Mouse (Mus musculus) CD4-positive, CD25-positive, alpha-beta regulatory T cell, adult 2 months (primary cell): Measurements from ENCODE around the gene Gm10721.
"Not testable (repeated sequence)": the region's sequence is repeated elsewhere in the genome, so short reads cannot be mapped to it uniquely, and the experiment has no call there.

ENCODE experiments used
- DNase-seq: peaks from one replicate; pipeline ENCODE4 v3.0.0-alpha.2; 2012; ENCODE audit warnings: low read depth, low spot score

Gene Gm10721

GRCm38 (mm10) chr9:3012733-3013279 lies at the start of gene Gm10721:
Gene Gm10721, plus strand, starts transcription at chr9:3013140.
- DNase-seq = not testable (repeated sequence)

- DNase-seq = peak; percentile 34
Observed at GRCm38 (mm10) chr9:3000445-3000972, 12.4 kb upstream of the Gm10721 start, which contains the start of gene Gm10722. Gene Gm10722, plus strand, starts transcription at chr9:3000922.

- not testable (repeated sequence) for DNase-seq
Observed at GRCm38 (mm10) chr9:3001006-3001405, 11.9 kb upstream of the Gm10721 start.

- DNase-seq = peak; percentile 14
Observed at GRCm38 (mm10) chr9:3001948-3002659, 10.8 kb upstream of the Gm10721 start.

- DNase-seq = not testable (repeated sequence)
Observed at GRCm38 (mm10) chr9:3002794-3003396, 10.0 kb upstream of the Gm10721 start, which contains the start of gene Gm11168. Gene Gm11168, plus strand, starts transcription at chr9:3003346.

- not testable (repeated sequence) for DNase-seq
Observed at GRCm38 (mm10) chr9:3006179-3006578, 6.8 kb upstream of the Gm10721 start.

GRCm38 (mm10) chr9:3006636-3007035 lies 6.3 kb upstream of the Gm10721 start:
- DNase-seq = not testable (repeated sequence)

- peak; percentile 13 for DNase-seq
Observed at GRCm38 (mm10) chr9:3007272-3007671, 5.7 kb upstream of the Gm10721 start.

- not testable (repeated sequence) for DNase-seq
Observed at GRCm38 (mm10) chr9:3009331-3009730, 3.6 kb upstream of the Gm10721 start.

GRCm38 (mm10) chr9:3012054-3012621 lies 802 bp upstream of the Gm10721 start:
- not testable (repeated sequence) for DNase-seq

- not testable (repeated sequence) for DNase-seq
Observed at GRCm38 (mm10) chr9:3015354-3015753, 2.4 kb downstream of the Gm10721 start, which contains the start of gene Gm10720. Gene Gm10720, plus strand, starts transcription at chr9:3015654.

- DNase-seq = not testable (repeated sequence)
Observed at GRCm38 (mm10) chr9:3015896-3016295, 3.0 kb downstream of the Gm10721 start.

- DNase-seq = not testable (repeated sequence)
Observed at GRCm38 (mm10) chr9:3017108-3017507, 4.2 kb downstream of the Gm10721 start, which contains the start of gene Gm10719. Gene Gm10719, plus strand, starts transcription at chr9:3017408.

GRCm38 (mm10) chr9:3018944-3019343 lies 6.0 kb downstream of the Gm10721 start:
- not testable (repeated sequence) for DNase-seq

GRCm38 (mm10) chr9:3019835-3020727 lies 7.1 kb downstream of the Gm10721 start:
- not testable (repeated sequence) for DNase-seq

- peak; percentile 27 for DNase-seq
Observed at GRCm38 (mm10) chr9:3022316-3023008, 9.5 kb downstream of the Gm10721 start.

- DNase-seq = not testable (repeated sequence)
Observed at GRCm38 (mm10) chr9:3023312-3023984, 10.5 kb downstream of the Gm10721 start, which contains the start of gene Gm10718. Gene Gm10718, plus strand, starts transcription at chr9:3023547.

GRCm38 (mm10) chr9:3023985-3024648 lies 11.2 kb downstream of the Gm10721 start:
- not testable (repeated sequence) for DNase-seq
